Mouse (Mus musculus) urinary bladder, postnatal 36 days (tissue): ENCODE data around the gene Xiap.
"Not testable (repeated sequence)": the region's sequence is repeated elsewhere in the genome, so short reads cannot be mapped to it uniquely, and the experiment has no call there.

Experiments used
- DNase-seq, 2 experiments: peaks; one replicate each; pipeline ENCODE4 v3.0.0; 2022; ENCODE audit warnings: low spot score in 2 of 2, mixed read lengths in 1 of 2

The Xiap gene

DNA sequence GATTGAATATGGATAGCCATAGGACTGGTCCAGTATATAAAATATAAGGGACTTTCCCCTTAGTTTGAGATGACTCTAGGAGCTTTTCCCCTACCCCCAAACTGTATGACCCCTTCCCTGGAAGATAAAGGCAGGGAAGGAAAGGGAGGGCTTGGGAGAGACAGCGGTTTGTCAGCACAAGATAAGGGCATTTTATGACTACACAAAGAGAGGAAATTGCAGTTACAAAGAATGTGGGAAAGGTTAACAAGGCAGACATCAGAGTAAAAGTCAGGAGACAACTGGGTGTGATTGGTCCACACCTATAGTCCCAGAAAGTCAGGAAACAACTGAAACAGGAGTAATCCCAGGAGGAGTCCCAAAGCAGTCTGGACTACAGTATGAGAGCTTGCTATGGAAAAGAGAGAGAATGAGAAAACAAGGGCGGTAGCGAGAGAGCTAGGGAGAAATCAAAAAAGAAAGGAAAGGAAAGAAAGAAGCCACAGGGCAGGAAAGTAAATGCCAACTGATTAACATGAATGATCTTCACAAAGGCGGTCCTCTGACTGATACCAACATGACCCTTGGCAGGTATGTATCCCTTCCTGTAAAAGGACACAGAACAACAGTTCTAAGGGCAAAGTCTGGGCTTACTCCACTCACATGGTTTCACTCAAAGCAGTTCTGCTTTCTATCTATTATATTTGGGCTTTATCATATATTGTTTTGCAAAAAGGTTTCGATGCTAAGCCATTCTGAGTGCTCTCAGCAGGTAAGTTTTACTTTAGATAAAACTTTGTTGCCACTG lies at the start of gene Xiap:
Gene Xiap, plus strand, starts transcription at position 398 of the 787 bp plus-strand sequence.
- no peak for DNase-seq

DNA sequence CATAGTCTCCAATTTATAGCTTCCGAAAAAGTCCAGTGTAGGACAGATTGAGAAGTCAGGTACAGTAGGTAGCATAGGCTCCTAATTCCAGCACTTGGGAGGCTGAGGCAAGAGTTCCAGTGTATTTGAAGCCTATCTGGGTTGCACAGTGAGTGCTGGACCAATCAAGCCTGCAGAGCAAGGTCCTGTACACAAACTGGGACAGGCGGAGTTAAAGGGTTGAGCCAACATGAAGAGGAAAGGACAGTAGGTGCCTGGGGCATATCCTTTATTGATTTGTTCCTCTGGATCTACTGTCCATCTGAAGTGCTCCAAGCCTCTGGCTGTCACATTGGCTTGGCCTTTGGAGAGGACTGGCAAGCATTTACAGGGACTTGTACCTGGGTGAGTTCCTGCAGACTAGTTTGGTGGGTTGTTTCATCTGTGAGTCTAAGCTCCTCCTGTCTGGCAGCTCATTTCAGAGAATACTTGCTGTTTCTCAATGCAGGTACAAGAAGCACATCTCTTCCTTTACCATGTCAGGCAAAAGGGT lies 46.7 kb upstream of the Xiap start:
- DNase-seq: no peak

DNA sequence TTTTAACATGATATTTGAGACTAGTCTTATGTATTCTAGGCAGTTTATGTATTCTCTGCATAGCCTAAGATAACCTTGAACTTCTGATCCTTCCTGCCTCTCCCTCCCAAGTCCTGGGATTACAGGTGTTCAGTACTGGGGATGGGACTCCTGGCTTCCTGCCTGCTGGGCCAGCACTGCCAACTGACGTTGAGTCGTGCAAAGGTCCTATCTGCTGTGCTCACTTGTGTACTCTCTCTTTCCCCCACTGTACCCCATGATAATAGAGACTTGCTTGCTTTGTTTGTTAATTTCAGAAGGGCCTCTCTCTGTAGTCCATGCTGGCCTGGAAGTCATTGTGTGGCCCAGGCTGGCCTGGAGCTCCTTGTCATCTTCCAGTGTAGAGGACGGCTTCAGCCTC lies 45.7 kb upstream of the Xiap start:
- DNase-seq: no peak

GRCm38 (mm10) chrX:42014502-42014901 lies 45.0 kb upstream of the Xiap start:
- no peak for DNase-seq

- peak; percentile 1 to 4 for DNase-seq
Measured at GRCm38 (mm10) chrX:42018030-42018429, 41.4 kb upstream of the Xiap start.

- DNase-seq: no peak
Measured at GRCm38 (mm10) chrX:42019441-42019840, 40.0 kb upstream of the Xiap start.

- DNase-seq: not testable (repeated sequence)
Measured at GRCm38 (mm10) chrX:42025802-42026440, 33.6 kb upstream of the Xiap start.

GRCm38 (mm10) chrX:42026981-42027380 lies 32.5 kb upstream of the Xiap start:
- DNase-seq: not testable (repeated sequence)

DNA sequence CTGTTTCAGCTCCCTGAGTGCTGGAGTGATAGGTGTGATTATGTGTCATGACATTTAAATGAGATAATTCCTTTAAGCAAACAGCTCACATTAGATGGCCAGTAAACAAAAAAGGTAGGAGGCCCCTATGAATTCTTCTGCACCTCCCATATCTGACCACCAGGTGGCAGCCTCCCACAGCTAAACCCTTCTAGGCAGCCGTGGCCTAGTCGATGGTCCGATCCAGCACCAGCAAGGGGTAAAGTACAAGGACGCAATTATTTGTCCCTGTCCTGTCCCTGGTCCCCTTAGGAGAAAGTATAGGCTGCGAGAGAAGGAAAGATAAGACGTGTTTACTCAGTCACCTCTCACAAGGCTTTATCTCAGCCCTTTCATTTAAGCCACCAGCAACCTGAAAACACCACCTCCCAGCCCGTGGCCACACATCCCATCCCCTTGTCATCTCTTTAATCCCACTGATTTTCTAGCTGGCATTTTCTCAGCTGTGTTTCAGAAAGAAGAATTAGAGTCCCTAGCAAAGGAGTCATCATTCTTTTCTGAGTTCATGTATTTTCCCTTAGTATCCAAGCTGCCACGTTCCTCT lies 26.3 kb upstream of the Xiap start:
- peak; percentile 59 to 73 for DNase-seq

GRCm38 (mm10) chrX:42033911-42034310 lies 25.6 kb upstream of the Xiap start:
- DNase-seq: no peak

- no peak for DNase-seq
Measured at GRCm38 (mm10) chrX:42039481-42039880, 20.0 kb upstream of the Xiap start.

DNA sequence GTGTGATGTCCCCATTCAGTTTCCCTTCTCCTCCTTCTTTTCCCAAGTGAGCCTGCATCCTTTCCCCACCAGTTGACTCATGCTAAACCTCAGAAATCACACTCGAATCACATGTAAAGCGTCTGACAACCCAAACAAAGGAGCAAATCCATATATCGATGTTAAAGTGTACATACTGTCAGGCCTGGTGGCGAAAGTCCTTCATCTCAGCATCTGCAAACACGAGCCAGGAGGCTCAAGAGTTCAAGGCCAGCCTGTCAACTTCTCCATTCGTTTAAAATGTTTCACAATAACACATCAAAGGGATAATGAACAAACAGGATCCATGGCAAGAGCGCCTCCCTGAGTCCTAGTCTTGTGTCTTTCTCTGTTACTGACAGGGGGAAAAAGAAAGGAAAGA lies 14.5 kb upstream of the Xiap start:
- no peak for DNase-seq

- no peak for DNase-seq
Measured at GRCm38 (mm10) chrX:42050652-42051643, 8.5 kb upstream of the Xiap start.

DNA sequence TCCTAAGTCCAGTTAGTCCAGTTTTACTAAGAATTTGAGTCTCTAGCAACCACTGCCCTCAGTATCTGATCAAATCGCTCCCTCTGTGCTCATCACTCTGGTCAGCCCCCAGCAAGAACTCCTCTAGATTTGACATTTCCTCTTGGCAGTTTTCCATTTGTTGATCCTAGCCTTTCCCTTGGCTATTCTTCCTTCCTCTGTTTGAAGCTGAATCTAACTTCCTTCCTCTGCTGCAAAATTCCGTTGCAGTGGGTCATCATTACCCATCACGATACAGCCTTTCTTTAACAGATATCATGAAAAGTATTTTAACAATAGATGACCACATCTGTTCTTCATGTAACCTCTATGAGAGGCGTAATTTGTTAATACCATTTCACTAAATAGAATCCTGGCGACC lies 2.5 kb upstream of the Xiap start:
- no peak for DNase-seq

- DNase-seq: no peak
Measured at GRCm38 (mm10) chrX:42057873-42058272, 1.6 kb upstream of the Xiap start.

- no peak for DNase-seq
Measured at GRCm38 (mm10) chrX:42063621-42064020, 4.1 kb downstream of the Xiap start.

GRCm38 (mm10) chrX:42065086-42065485 lies 5.6 kb downstream of the Xiap start:
- no peak for DNase-seq

DNA sequence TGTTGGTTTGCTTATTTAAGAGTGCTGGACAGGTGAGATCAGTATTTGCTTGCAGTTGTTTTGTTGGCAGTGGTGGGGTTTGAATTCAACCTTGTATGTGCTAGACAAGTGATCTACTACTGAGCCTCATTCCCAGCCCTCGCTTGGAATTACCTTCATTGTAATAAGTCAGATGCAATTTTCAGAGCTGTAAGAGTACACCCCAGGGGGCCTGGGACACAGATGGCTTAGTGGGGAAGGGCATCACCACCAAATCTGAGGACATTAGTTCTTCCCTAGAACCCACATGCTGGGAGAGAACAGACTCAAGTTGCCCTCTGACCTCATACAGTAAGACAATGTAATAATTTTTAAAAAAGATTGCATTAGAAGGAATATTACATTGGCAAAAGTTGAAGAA lies 7.3 kb downstream of the Xiap start:
- DNase-seq: no peak

- DNase-seq: peak; percentile 43 to 70
Measured at GRCm38 (mm10) chrX:42067791-42068200, 8.3 kb downstream of the Xiap start.

DNA sequence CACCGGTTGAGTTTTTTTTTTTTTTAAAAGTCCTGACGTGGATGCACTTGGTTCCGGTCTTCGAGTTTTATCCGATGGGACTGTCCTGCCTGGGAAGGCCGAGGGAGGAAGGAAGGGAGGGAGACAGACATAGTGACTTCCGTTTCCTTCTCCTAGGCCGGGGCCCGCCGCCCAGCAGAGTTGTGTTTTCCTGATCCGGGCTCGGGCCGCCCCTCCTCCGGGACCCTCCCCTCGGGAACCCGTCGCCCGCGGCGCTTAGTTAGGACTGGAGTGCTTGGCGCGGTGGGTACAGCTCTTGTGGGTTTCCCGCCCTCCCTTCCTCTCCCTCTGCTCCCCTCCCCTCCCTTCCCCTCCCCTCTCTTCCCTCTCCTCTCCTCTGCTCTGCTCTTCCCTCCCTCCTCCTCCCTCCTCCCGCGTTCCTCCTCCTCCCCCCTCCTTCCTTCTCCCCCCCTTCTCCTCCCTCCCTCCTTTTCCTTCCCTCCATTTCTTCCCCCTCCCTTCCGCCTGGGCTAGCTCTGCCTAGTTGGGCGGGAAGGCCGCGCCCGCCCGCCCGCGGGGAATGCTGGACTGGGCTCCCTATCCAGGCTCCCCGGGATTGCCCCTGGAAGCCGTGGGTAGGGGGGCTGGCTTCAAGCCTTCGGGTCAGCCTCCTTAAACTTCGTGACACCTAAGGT lies 8.9 kb downstream of the Xiap start:
- peak; percentile 59 to 80 for DNase-seq

DNA sequence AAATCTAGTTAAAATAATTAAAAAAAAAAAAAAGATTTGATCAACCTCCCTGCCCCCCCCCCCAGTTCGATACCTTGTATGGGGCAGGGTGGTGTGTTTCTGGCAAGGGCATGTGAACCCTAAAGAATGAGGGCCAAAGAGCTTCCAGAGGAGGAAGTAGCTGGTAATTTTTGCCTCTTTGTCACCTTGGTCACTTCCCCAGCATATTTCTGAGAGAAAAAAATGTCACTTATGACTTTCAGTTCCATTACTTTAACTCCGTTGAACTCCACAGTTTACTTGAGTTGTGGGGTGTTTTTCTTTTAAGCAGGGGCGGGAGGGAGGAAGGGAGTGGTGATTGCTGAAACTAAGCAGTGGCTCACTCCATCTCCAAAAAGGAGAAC lies 9.4 kb downstream of the Xiap start:
- peak in 1 of 2 experiments; percentile 26 for DNase-seq
